Mouse (Mus musculus) brown adipose tissue, adult 24 weeks (tissue): ENCODE measurements around the gene Chchd3. TPM values are rescaled to one million over a fixed set of nuclear protein-coding genes. Genes with fewer than 3 reads are reported as not detected.

Experiments used
- H3K27ac ChIP-seq: fragments of 200-500 bp; replicated peaks from 2 replicates; pipeline ENCODE4 v1.5.1; 2012; ENCODE audit warnings: low read depth, mild to moderate bottlenecking, low read length
- H3K4me1 ChIP-seq: fragments of 200-500 bp; 2 replicates; pipeline ENCODE4 v1.6.1; 2012; ENCODE audit warnings: low read length, mixed read lengths; ENCODE audit not compliant: control insufficient read depth, insufficient read depth, insufficient read length
- H3K4me3 ChIP-seq: fragments of 200-500 bp; 2 replicates; pipeline ENCODE4 v1.5.1; 2012; ENCODE audit warnings: low read depth, mild to moderate bottlenecking, low read length, moderate library complexity; ENCODE audit not compliant: insufficient read depth
- polyA plus RNA-seq: library from polyadenylated mRNA; stranded (reverse); fragments of >200 nt; gene quantifications from 2 replicates; pipeline ENCODE4 v1.2.4, GENCODE M21; 2012; ENCODE audit not compliant: missing spikeins, insufficient read depth, insufficient read length

Chchd3 gene
- polyA plus RNA-seq, 1 experiment: 542 TPM

DNA sequence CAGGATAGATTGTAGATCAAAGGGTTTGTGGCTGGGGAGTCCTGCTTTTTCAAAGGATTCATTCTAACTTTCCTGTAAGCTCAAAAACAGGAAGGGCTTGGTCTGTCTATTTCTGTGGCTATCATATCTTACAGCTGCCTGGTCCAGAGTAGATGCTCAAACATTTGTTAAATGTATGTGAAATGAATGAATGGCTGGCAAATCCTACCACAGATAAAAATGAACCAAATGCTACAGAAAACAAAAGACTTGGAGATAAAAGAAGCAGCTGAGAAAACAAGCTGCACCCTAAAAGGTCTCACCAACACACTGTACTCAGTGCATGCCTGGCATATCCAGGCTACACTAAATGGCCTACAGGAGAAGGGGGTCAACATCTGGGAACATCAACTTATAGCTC lies 88.1 kb downstream of the Chchd3 start:
- no peaks in the 10 kb centered on the region for H3K4me1 ChIP-seq
- no peak overlapping the region for H3K27ac ChIP-seq
- no peak overlapping the region for H3K4me3 ChIP-seq

DNA sequence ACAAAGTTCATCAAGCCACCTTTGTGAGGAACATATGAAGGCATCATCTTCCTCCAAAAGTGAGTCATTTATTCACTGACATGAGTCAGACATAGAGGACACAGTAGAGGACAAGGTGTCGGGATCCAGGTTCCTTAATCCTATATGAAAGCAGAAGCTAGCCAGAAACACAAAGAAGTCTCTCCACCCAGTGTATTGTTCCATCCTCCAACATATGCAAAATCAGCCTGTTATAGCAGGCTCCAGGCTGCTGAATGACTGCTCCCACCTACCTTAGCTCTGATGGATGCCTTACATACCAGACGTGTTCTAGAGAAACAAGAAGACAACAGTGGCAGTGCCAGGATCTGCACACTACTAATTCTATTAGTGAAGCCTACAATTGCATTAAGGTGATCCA lies 91.1 kb downstream of the Chchd3 start:
- H3K4me1 ChIP-seq: peaks cover 3% of the 10 kb centered on the region
- H3K27ac ChIP-seq: no peak overlapping the region
- H3K4me3 ChIP-seq: no peak overlapping the region

DNA sequence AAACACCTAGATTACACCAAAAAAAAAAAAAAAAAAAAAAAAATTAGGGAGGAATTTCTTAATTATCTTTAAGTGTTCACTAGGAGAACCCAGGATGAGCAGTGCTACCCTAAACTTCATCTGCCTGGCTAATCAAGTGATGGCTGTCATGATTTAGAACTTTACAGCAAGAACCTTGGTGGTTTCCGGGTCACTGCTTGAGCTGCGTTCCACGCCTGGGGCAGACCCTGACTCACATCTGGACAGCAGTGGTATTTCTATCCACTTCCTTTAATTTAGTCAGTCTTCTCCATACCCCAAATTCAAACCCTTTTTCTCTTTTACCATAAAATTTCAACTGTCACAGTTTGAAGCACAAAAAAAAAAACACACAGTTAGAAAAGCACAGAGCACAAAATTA lies 98.0 kb downstream of the Chchd3 start:
- Histone ChIP-seq H3K4me3 (no peak overlapping the region), H3K27ac (no peak overlapping the region), H3K4me1 (peaks cover 11% of the 10 kb centered on the region)

DNA sequence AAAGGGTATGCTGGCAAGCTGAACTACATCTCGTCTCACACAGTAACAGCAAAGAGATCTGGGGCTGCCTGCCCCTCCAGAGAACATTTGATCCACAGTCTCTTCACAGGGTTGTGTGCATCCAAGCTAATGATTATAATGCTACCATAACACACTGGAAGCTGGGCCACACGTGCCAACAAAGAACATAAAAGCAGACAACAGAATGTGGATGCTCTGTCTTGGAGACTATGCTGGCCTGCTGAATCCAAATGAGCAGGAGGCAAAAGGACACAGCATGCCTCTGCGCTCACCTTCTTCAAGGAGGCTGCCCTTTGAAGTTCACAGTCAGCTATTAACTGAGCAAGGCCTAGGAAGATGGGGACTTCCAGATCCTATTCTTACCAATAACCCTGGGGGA lies 98.6 kb downstream of the Chchd3 start:
- Histone ChIP-seq H3K4me1 (peaks cover 11% of the 10 kb centered on the region), H3K27ac (no peak overlapping the region), H3K4me3 (no peak overlapping the region)

DNA sequence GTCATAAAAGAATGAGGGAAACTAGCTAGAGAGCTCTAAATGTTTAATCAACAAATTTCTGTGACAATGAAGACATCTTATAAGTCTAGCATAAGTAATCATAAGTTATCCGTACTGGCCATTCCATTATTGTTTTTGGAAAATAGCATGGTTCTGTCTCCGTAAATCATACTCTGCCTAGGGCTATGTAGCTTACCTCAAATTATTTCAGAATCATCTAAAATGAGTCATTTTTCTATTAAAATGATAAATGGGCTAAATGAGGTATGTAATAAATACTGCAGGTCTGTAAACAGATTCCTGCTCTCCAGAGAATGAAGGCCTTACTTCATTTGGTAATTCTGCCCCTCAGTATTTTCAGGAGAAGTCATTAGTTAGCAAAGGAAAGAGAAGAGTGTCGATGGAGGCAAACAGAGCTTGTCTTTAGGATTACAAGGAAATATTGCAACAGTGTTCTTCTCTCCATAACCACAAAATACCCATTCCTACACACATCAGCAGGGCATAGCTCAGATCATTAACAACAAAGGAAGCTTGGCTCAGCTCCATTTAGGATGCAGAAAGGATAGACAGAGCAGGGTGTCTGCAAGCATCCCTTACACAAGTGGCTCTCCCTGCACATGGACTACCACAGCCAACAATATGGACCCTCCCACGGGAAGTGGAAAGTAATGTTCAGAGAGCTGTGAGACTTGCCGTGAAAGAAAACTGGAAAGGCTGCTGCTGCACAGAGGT lies 100.1 kb downstream of the Chchd3 start:
- no peak overlapping the region for H3K27ac ChIP-seq
- H3K4me3 ChIP-seq: no peak overlapping the region
- H3K4me1 ChIP-seq: peaks cover 11% of the 10 kb centered on the region

DNA sequence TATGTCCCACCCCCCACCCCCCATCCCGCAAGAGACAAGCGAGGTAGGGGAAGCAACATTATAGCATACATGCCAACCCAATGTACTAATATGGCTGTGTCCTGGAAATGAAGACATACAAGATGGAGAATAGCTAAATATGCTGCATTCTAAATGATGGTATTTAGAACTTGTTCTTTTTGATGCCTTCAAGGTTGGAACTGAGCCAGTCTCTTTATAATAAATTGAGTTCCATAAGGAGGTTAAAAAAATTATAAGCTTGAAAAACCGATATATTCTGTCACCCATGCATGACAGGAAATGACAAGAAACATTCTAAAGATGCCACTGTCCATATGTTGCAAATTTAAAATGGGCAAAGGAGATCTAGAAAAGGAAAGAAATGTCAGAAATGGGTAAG lies 104.6 kb downstream of the Chchd3 start:
- Histone ChIP-seq H3K4me3 (no peak overlapping the region), H3K27ac (no peak overlapping the region), H3K4me1 (peaks cover 6% of the 10 kb centered on the region; the same call in 1 of the 2 replicates)

DNA sequence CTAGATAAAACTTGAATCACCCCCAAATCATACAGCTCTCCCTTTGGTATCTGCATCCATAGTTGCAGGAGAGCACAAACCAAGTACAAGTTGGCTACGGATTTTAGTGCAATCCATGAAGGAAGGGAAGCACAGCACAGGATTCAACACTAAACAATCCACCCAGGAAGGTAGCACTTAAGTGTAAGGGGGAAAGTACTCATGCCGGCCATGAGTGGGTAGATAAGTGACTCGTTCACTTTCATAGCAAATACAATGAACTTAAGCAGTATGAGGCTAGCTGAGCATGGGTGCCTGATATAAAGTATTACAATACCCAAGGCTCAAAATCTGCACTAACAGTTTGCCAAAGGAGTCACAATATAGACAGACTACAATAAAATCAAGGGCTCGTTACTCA lies 109.1 kb downstream of the Chchd3 start:
- H3K4me3 ChIP-seq: no peak overlapping the region
- H3K27ac ChIP-seq: no peak overlapping the region
- peaks cover 8% of the 10 kb centered on the region; the same call in 1 of the 2 replicates for H3K4me1 ChIP-seq

DNA sequence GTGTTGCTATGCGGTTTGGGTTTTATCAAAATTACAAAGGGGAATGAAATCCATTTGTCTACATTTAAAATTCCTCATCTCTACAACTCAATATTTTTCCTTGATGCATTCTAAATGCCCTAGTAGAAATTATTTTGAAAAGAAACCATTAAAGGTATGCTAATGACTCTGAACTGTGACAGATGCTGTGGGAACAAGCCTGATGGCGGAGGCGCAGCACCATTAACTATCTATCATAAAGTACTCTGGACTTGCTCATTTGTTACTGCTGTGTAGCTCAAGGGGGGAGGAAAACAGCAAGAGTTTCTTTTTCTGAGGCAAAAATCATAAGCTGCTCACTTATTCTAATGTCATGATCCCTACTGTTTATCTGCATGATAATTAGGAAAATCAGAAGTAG lies 110.4 kb downstream of the Chchd3 start:
- Histone ChIP-seq H3K27ac (no peak overlapping the region), H3K4me3 (no peak overlapping the region), H3K4me1 (peaks cover 8% of the 10 kb centered on the region; the same call in 1 of the 2 replicates)

DNA sequence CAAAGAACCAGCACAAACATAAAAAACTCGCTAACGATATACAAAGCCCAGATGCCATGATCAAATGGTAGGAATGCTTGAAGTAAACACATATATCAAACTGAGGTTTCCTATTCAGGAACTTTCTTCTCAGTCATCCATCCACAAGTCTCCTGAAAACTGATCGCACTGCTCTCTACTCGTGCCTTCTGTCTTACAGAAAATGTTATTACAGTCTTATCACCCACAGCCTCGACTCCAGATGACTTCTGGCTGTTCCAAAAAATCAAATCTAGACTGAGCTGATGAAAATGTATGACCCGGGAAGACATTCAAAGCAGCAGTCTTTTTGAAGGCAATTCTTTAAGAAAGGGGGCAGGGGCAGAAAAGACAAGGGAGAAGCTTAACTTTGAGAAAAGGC lies 112.8 kb downstream of the Chchd3 start:
- Histone ChIP-seq H3K4me3 (no peak overlapping the region), H3K4me1 (peaks cover 5% of the 10 kb centered on the region; the same call in 1 of the 2 replicates), H3K27ac (no peak overlapping the region)

DNA sequence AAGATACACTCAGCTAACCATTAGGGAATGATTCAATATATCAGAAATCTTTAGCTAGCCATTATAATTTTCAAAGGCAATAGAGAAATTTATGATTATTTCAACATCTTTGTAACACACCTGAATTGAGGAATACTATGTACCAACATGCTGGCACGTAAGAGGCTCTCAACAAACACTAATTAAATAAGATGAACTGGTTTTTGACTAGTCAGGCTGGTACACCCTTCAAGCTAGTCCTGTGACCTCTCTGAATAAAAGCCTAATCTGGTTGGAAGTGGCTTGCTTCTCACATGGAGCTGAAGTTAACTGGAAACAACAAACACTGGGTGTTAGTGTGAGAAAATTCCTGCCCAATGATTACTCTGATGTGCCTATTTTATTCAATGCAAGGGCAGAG lies 115.1 kb downstream of the Chchd3 start:
- peaks cover 9% of the 10 kb centered on the region; the same call in 1 of the 2 replicates for H3K4me1 ChIP-seq
- H3K27ac ChIP-seq: no peak overlapping the region
- no peak overlapping the region for H3K4me3 ChIP-seq

DNA sequence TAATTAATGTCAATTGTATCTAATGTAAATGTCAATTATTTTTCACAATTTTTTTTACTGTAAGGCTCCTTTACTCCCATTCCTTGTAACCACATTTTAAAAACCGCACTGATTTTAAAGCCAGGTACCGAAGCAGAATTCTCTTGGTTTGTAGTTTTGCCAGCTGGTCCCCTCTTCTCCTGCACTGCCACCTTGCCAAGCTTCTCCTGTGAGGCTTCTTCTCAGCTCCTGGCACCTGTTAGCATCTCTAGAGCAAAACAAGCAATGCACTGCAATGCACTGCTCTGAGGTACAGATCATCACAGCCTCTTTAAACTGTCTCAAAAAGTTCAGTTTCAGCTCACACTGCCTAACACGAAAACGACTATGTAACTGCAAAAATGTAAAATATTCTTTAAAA lies 116.4 kb downstream of the Chchd3 start:
- Histone ChIP-seq H3K4me1 (peaks cover 9% of the 10 kb centered on the region; the same call in 1 of the 2 replicates), H3K27ac (no peak overlapping the region), H3K4me3 (no peak overlapping the region)

DNA sequence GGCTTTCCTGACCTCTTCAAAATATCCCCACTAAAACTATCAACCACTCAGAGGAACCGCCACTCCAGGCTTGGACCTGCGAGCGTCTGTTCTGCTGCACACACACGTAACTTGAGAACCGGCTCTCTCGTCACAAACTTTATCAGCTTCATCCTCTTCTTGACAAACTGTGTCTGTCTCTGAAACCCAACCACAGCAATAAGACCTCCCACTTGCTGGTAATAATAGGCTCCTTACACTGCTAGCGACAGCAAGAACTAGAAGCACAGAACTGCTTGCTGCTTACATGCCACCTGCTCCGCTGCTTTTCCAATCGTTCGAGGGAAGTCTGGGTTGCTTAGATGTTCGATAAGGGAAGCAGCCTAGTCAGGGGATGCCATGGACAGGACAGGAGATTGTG lies 119.8 kb downstream of the Chchd3 start:
- no peak overlapping the region for H3K27ac ChIP-seq
- no peak overlapping the region for H3K4me3 ChIP-seq
- peaks cover 11% of the 10 kb centered on the region for H3K4me1 ChIP-seq

DNA sequence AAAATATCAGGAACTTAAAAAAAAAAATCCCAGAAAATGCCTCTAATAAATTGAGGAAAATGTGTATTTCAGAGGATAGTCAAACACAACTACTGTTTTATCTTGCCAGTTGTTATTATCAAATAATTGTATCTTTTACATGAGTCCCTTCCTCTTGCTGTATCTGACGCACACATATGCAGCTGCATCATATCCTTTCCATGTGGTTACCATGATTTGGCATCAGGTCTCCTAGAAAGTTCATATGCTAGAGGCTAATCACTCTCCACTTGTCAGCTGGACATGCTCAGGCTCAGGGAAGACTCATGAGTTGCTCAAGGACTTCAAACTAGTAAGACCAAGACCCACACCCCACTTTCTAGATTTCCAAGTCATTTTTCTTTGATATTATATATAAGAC lies 122.4 kb downstream of the Chchd3 start:
- Histone ChIP-seq H3K4me1 (peaks cover 8% of the 10 kb centered on the region; the same call in 1 of the 2 replicates), H3K4me3 (no peak overlapping the region), H3K27ac (no peak overlapping the region)

DNA sequence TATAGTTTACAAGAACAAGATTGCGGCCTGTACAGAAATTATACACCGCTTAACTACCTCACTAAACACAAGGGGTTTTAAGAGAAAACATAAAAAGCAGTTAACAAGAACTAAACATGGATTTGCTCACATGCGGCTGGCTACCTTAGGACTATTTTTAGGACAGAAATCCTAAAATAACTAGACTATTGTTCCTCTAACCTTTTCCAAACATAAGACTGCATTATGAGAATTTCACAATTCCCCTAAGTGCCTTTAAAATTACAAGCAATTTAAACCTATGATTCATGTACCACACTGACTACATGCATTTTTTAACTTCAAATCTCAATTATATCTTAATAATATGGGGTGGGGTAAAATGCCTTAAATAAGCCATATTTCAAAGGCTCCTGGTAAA lies 123.3 kb downstream of the Chchd3 start:
- Histone ChIP-seq H3K4me3 (no peak overlapping the region), H3K4me1 (peaks cover 8% of the 10 kb centered on the region; the same call in 1 of the 2 replicates), H3K27ac (no peak overlapping the region)

DNA sequence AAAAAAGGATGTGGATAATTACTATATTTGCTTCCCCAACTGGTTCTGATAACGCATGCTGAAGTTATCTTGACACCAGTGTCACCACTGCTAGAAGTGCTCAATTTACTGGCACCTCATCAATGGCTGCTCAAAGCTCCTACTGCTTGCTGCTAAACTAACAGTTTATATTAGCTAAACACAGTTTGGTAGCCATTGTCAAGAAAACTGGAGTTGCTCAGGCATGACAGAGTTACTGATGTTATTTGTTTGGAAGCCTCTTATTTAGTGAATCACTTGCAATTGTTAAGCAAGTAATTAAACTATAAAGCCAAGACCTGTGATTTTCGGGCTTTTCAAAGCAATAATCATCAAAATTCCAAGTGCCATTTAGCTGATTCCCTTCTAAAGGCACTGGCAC lies 123.7 kb downstream of the Chchd3 start:
- Histone ChIP-seq H3K4me3 (no peak overlapping the region), H3K4me1 (peaks cover 8% of the 10 kb centered on the region; the same call in 1 of the 2 replicates), H3K27ac (no peak overlapping the region)

DNA sequence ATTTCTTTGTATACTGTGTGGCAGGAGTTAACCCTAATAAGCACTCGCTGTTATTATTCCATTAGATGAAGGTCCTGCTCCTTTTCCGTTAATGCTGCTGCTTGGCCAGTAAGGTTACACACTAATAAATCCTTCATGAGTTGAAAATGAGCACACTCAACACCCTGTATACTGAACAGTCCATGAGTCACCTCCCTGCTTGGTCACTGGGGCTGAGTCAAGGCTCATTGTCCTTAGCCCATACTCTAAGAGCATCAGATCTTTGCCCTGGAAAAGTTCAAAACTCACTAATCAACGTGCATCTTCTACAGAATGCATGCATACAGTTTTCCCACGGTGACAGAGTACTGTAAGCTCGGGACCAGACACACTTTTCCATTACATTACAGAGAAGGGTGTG lies 124.5 kb downstream of the Chchd3 start:
- Histone ChIP-seq H3K27ac (no peak overlapping the region), H3K4me1 (peaks cover 8% of the 10 kb centered on the region; the same call in 1 of the 2 replicates), H3K4me3 (no peak overlapping the region)
